Mouse (Mus musculus) liver, embryonic 14.5 days (tissue): ENCODE measurements around the gene Tesk1.

Experiments used
- CTCF ChIP-seq: IDR thresholded peaks from 2 replicates; pipeline ENCODE4 v1.5.1; 2016; ENCODE audit warnings: antibody characterized with exemption, low read depth, control low read depth
- EP300 ChIP-seq: IDR thresholded peaks from 2 replicates; pipeline ENCODE4 v1.6.1; 2016; ENCODE audit warnings: antibody characterized with exemption, low read depth

DNA sequence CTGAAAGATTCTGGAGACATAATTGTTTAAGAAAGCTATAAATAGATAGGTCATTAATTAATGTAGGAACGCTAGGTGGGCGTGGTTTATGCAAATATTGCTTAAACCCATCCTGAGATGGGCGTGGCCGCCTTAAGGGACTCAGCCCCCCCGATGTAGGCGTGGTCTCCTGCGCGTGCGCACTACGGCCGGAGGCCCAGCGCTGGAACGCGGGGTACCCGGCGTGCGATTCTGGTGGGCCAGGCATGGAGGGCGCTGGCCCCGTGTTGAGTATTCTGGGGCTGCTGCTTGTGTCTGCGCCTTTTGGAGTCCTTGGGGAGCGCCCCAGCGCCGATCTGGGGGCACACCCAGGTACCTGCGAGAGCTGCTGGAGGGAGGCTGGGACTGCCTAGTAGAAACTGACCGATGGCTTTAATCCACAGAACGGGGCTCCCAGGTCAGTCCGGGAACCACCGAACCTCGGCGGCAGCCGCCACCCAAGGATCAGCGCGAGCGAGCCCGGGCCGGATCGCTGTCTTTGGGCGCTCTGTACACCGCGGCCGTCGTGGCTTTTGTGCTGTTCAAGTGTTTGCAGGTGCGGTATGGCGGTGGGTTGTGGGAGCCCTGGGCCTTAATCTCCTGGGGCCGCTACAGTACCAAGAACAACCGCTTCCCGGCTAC lies 51.6 kb downstream of the Tesk1 start:
- TF ChIP-seq CTCF (peak; percentile 35; the same call in 1 of the 2 replicates), EP300 (no peak)
